Mouse (Mus musculus) retina, postnatal 1 day (tissue): ENCODE measurements around the gene Slc36a2.
"Not testable (repeated sequence)": the region's sequence is repeated elsewhere in the genome, so short reads cannot be mapped to it uniquely, and the experiment has no call there.

Experiments used
- DNase-seq: peaks from one replicate; pipeline ENCODE4 v3.0.0-alpha.2; 2012

The Slc36a2 gene

DNA sequence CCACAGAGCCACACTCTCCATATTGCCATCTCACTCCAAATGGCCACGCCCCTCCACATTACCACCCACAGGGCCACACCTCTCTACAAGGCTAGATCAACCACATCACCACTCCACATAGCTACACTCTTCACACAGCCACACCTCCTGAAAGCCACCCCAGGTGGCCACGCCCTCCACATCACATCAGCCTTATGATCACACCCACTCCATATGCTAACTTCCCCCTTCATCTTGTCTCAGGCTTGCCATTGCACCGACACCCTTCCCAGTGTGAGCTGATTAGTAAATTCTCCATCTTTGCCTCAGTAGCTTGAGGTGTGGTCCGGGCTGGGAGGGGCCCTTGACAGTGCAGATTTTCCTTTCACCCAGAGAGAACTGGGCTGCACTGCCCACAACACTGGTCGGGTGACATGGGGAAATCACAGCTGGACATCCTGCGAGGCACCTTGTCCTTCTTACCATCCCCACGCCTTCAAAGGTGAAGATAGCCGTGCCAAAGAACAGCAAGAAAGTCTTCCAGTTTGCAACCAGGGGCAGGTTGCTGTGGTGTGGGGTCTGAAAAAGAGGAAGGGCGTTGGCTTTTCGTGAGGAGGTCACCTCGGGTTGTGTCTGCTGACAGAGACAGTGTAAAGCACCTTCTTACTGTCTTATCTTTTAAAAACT, 53.7 kb downstream of the Slc36a2 start:
- DNase-seq, result no peak

DNA sequence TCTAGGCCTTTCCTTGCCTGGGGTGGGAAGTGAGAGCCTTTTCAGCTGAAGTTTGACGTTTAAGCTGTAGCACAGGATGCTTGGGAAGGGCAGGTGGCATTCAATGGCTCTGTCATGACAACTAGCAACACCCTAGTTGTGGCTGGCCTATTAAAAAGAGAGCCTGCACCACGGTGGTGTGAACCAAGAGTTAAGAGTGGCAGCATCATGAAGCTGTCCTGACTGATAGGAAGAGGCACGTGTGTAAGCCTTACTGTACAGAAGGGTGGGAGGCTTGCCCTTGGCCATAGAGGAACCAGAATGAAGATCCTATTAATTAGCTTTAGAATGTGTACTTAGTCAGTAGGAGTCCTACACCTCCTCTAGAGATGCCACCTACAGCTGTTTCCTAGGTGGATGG, 56.5 kb downstream of the Slc36a2 start:
- no peak for DNase-seq

DNA sequence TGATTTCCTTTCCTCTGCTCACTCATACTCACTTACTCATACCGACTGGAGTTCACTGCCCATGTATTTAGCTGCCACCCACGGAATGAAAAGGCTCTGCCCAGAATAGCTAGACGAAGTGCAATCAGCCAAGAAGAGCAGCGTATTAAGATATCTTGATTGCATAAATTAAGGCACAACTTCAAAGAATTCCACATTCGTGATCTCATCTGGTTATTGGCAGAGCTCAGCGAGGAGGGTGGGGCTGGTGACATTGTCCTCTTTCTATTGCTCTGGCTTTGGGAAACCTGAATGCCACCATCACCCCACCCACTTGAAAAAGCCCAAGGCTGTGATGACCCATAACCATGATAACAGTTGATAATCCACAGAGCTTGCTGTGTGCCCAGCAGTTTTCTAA, 56.9 kb downstream of the Slc36a2 start:
- DNase-seq, result no peak

DNA sequence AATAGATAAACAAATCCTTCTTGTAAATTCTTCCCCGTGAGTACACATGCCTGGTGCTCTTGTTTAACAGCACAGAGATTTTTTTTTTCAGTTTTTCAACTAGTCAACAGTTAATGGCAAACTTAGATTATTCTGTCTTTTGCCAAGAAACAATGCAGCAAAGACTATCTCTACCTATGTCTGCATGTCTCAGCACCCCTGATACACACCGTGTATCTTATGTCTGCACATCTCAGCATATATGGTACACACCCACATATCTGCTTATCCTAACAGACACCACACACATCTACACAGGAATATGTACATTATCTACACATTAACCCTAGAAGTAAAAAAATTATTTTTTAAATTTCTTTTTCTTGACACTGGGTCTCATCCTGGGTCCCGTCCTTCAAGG, 58.2 kb downstream of the Slc36a2 start:
- DNase-seq, result no peak

DNA sequence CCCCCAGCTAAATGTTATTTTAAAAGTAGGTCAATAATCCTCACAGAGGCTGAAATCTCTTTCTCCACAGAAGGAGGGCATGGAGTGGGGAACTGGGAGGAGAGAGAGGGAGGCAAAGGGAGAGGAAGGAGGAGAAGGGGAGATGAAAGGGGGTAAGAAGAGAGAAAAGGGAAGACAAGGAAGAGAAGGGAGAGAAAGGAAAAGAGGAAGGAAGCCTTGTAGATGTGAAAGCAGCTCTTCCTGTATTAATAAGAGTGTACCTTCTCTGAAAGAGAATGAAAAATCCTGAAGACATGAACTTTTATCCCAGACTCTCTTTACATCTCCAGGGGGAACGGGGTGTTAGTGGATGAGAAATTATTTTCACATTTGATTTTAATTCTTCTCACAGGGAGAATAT, 63.4 kb downstream of the Slc36a2 start:
- DNase-seq, result no peak

DNA sequence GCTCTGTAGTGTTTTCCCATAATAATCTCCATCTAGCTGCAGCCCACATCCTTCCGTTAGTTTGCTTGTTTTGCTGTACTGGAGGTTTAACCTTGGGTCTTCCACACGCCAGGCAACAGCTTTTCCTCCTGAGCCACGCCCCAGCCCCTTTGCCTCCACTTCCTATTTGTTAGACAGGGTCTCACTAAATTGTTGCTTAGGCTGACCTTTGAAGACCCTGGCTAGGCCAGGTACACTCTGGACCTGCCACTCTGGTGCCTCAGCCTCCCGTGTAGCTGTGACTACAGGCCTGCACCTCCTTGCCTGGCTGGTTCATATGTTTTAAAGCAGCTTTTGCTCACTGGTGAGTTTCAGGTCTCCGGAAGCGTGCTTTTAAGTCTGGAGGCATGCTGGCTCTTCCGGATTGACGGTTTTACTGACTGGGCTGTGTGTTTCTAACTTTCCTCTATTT, 64.0 kb downstream of the Slc36a2 start:
- no peak for DNase-seq

DNA sequence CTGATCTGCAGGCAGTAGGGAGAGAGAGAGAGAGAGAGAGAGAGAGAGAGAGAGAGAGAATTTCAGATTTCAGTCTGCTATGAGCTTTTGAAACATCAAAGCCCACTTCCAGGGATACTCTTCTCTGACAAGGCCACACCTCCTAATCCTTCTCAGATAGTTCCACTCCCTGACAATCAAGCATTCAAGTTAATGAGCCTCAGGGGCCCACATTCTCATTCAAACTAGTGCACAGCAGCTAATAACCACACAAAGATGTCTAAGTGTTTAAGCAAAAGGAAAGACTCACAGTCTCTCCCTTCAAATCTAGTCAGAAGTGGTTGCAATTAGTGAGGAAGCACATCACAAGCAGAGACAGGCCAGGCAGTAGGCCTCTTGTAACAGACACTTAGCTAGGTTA, 64.6 kb downstream of the Slc36a2 start:
- peak; percentile 44 for DNase-seq

DNA sequence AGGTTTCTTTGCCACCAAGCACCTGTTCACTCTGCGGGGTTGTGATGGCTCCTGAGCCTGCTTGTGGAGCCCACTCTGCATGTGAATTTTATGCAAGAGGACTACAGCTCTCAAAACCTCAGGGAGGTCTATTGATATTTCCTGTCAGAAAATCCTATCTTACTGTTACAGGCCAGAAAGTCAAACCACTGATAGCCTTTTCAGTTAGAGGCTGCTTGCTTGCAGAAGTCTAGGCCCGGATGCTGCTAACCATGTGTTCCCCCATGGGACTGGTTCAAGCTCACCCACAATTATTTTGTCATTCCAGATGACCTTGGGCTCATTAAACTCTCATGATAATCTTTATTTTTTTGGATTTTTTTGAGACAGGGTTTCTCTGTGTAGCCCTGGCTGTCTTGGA, 67.8 kb downstream of the Slc36a2 start:
- no peak for DNase-seq

DNA sequence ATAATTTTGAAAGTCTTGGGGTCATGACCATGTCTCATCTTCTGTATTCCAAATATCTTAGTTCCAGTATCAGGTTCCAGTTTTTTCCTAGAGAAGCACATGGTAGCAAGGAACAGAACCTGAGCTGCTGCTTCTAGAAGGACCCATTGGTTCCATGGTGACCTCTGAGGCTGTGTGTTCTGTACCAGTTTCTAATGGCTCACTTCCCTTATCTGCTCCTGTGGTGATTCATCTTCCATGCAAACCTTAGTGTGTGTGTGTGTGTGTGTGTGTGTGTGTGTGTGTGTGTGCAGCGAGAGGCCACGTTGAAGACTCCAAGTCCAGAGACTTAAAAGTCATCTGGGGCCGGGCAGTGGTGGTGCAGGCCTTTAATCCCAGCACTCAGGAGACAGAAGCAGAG, 68.9 kb downstream of the Slc36a2 start:
- no peak for DNase-seq

DNA sequence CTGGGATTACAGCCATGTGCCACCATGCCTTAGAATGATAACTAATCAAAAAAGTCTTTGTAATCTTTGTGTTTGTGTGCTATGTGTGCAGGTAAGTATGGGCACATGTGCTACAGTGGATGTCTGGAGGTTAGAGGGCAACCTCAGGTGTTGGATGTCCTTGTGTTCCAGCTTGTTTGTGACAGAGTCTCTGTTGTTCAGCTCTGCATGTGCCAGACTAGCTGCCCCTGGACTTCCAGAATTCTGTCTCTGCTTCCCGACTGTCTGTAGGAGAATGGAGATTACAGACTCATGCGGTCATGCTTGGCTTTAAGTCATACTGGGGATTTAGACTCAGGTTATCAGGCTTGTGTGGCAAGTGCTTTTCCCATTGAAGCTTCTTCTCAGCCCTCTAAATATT, 70.6 kb downstream of the Slc36a2 start:
- DNase-seq, result no peak

DNA sequence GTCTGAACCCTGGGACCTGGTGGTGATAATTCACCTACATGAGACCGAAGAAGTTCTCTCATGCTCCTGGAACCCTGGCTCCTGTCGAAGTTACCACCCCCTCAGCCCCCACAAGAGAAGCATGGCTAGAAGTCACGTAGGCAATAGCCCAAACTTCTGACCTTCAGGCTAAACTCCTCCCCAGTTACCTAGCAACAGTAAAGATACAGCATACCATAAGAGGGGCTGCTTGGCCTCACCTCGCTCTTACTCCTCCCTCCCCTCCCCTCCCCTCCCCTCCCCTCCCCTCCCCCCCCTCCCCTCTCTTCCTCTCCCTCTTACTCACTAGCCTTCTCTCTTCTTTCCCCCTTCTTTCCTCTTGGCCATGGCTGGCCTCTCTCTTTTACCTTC, 71.0 kb downstream of the Slc36a2 start:
- DNase-seq, result not testable (repeated sequence)

DNA sequence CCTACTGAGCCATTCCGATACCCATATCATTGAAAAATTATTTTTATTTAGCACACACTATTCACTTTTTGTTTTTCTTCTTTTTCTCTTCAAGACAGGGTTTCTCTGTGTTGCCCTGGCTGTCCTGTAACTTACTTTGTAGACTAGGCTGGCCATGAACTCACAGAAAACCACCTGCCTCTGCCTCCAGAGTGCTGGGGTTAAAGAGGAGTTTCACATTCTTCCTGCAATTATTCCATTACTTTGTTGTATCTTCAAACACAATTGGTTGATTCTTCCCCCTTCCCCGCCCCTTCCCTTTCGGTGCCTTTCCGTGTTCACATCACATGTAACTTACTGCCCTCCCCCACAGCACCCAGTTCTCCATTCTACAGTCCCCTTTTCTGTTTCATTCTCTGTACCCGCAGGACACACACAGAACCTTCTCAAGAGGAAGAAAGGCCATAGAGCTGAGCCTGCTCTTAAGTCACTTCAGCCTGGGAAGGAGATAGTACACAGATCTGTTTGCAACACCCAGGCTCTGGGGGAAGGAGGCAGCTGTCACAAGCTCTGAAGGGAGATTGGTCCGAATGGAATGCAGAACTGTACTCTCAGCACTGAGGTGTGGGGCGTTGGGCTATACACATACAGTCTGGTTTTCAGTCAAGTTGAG, 71.5 kb downstream of the Slc36a2 start:
- DNase-seq, result no peak

DNA sequence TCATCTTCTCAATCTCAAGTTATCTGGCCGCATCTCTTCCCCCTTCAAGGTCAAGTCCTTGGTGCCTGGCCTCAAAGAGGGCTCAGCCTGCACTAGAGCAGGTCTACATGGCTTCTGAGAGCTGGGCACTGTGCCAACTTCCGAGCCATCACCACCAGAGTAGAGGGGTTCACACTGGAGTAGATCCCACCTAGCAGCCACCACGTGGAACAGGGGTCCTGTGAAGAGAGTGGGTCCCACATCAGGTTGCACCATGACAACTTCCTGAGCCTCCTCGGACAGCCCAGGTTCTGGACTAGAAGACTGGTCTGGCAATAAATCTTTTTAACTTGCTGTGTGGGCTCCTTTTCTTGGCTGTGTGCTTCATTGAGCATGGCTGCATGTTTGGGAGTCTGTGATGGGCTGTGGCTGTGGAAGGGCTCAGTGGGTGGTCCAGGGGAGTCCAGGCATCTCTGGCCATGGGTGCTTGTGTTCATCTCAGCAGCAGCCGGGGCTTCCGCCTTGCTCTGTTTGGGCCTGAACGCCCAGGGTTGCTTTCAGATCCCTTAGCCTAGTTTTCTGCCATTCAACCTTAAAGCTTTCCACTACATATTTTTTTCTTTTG, 74.2 kb downstream of the Slc36a2 start:
- DNase-seq, result no peak

DNA sequence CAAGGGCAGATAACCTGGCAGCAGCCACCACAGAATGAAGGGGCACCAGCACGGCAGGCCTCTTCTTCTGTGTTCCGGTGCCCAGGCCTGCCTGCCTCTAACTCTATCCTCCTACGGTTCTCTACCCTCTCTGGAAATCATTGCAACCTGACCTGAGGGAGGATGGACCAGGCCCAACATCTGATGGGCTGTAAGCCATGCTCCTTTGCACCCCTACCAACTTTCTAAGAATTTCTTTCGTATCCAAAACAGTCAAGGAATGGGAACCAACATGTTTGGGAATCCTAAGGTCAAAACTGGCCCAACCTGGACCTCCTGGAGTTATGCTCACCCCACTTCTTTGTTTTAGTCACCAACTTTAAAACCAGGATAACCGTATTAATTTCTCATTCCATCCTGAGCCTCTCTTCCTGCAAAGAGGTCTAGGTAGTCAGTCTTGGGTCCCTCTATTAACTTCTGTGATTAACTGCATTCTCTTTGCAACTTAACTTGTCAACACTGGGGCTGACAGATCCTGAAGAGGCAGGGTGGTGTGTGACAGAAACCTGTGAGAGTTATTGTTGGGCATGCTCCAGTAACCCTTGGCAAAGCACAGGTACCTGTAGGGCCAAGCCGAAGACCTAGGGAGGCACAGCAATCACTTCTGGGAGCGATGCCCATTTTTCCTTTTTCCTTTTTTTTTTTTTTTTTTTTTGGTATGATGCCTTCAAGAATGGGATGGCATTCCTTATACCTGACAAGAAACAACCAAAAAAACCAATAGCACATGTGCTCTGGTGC, 75.2 kb downstream of the Slc36a2 start:
- DNase-seq, result no peak
